Mouse (Mus musculus): ENCODE results near the gene Ostc.

GRCm38 (mm10) chr3:130691596-130692170 is 17.6 kb downstream of the Ostc start:
- TF ChIP-seq EP300 (IDR thresholded peaks at IDR 0.05; ENCODE audit: low read depth) = no peak
- TF ChIP-seq CTCF (IDR thresholded peaks at IDR 0.05; ENCODE audit: low read depth) = no peak

Measured in heart, postnatal 0 days (tissue).